Mouse (Mus musculus) forebrain, postnatal 0 days (tissue): ENCODE results near the gene Ppil1. TPM values are rescaled to one million over a fixed set of nuclear protein-coding genes. Genes with fewer than 3 reads are reported as not detected.
A peak's percentile ranks its signal among the peaks of the same experiment; 100 is the strongest.

Experiments used
- ATAC-seq: fragments of 200-750 bp; cut with Nextera tagmentation; 2 replicates; pipeline ENCODE4 v1.8.0; 2017; ENCODE audit warnings: mild to moderate bottlenecking, moderate library complexity
- DNase-seq: peaks from one replicate; pipeline ENCODE4 v3.0.0-alpha.2; 2015
- H3K27ac ChIP-seq: fragments of 300-500 bp; sonication (generic); 2 replicates; pipeline ENCODE4 v1.5.1; 2014; ENCODE audit warnings: low read depth, mild to moderate bottlenecking, antibody characterized with exemption, low read length, moderate library complexity, mixed read lengths
- H3K27me3 ChIP-seq: fragments of 300-500 bp; sonication (generic); 2 replicates; pipeline ENCODE4 v1.6.1; 2014; ENCODE audit warnings: mild to moderate bottlenecking, low read length, mixed read lengths; ENCODE audit not compliant: insufficient read depth
- H3K36me3 ChIP-seq: fragments of 300-500 bp; sonication (generic); 2 replicates; pipeline ENCODE4 v1.6.1; 2014; ENCODE audit warnings: mild to moderate bottlenecking, moderate library complexity; ENCODE audit not compliant: insufficient read depth
- H3K4me1 ChIP-seq: fragments of 300-500 bp; sonication (generic); 2 replicates; pipeline ENCODE4 v1.6.1; 2014; ENCODE audit warnings: antibody characterized with exemption; ENCODE audit not compliant: insufficient read depth
- H3K4me2 ChIP-seq: fragments of 300-500 bp; sonication (generic); 2 replicates; pipeline ENCODE4 v1.6.1; 2014; ENCODE audit warnings: low read depth, mild to moderate bottlenecking, moderate library complexity
- H3K4me3 ChIP-seq: fragments of 300-500 bp; sonication (generic); 2 replicates; pipeline ENCODE4 v1.5.1; 2014; ENCODE audit warnings: low read depth, low read length, mixed read lengths
- H3K9ac ChIP-seq: fragments of 300-500 bp; sonication (generic); 2 replicates; pipeline ENCODE4 v1.6.1; 2014; ENCODE audit warnings: mild to moderate bottlenecking
- H3K9me3 ChIP-seq: fragments of 300-500 bp; sonication (generic); 2 replicates; pipeline ENCODE4 v1.6.1; 2016; ENCODE audit warnings: low read length
- CTCF ChIP-seq: sonication (generic); IDR thresholded peaks from 2 replicates; pipeline ENCODE4 v1.5.1; 2016; ENCODE audit warnings: antibody characterized with exemption, control low read depth, low read depth
- WGBS: fragments of 180-500 bp; shearing (Covaris S2); extraction: QIAGEN DNeasy Blood & Tissue Kit; methylation state at CpG from one replicate; pipeline ENCODE4 v1.1.7; 2014; 5-methylcytosine and 5-hydroxymethylcytosine counted together
- polyA plus RNA-seq: library from polyadenylated mRNA; unstranded; fragments of >200 nt; fragmentation: Nextera tagmentation; extraction: Ambion mirVana; gene quantifications from 2 replicates; pipeline ENCODE4 v1.2.1, GENCODE M21; 2015
- total RNA-seq: library from RNA; depleted of rRNA; stranded (reverse); fragments of >200 nt; gene quantifications from 2 replicates; pipeline ENCODE4 v1.2.3, GENCODE M21; 2014

The Ppil1 gene
- total and polyA plus RNA-seq, 2 experiments from 2014 or later = 67.8 to 103 TPM

- WGBS = 88% methylated on average over 6 of the region's 6 CpGs
- Histone ChIP-seq H3K4me3 (no peak overlapping the region), H3K36me3 (peaks cover 69% of the 10 kb centered on the region), H3K27ac (no peak overlapping the region), H3K4me2 (no peak overlapping the region), H3K27me3 (no peaks in the 10 kb centered on the region), H3K9me3 (no peaks in the 10 kb centered on the region), H3K9ac (no peak overlapping the region), H3K4me1 (no peaks in the 10 kb centered on the region)
- ATAC-seq (no peak), DNase-seq (no peak)
- peak; percentile 22; the same call in 1 of the 2 replicates for TF ChIP-seq CTCF
Observed at GRCm38 (mm10) chr17:29297813-29298212, 33.8 kb upstream of the Ppil1 start.

GRCm38 (mm10) chr17:29297321-29297720 is 33.3 kb upstream of the Ppil1 start:
- no peak overlapping the region for H3K9ac ChIP-seq
- ATAC-seq (no peak), DNase-seq (no peak)
- no peaks in the 10 kb centered on the region for H3K27me3 ChIP-seq
- 86% methylated on average over 10 of the region's 10 CpGs for WGBS
- H3K4me3 ChIP-seq = no peak overlapping the region
- H3K4me1 ChIP-seq = no peaks in the 10 kb centered on the region
- no peak overlapping the region for H3K4me2 ChIP-seq
- peaks cover 70% of the 10 kb centered on the region for H3K36me3 ChIP-seq
- no peak for TF ChIP-seq CTCF
- H3K27ac ChIP-seq = no peak overlapping the region
- H3K9me3 ChIP-seq = no peaks in the 10 kb centered on the region

- 89% methylated on average over 5 of the region's 5 CpGs for WGBS
Observed at GRCm38 (mm10) chr17:29295835-29296234, 31.8 kb upstream of the Ppil1 start.

GRCm38 (mm10) chr17:29293807-29294605 is 30.0 kb upstream of the Ppil1 start:
- no peak for ATAC-seq
- H3K36me3 ChIP-seq = peaks cover 57% of the 10 kb centered on the region
- no peak for TF ChIP-seq CTCF

More at GRCm38 (mm10) chr17:29295835-29296234, 31.8 kb upstream of the Ppil1 start:
- Histone ChIP-seq H3K4me3 (no peak overlapping the region), H3K9me3 (no peaks in the 10 kb centered on the region), H3K4me2 (no peak overlapping the region), H3K9ac (no peak overlapping the region), H3K4me1 (no peaks in the 10 kb centered on the region), H3K27me3 (no peaks in the 10 kb centered on the region), H3K27ac (no peak overlapping the region), H3K36me3 (peaks cover 66% of the 10 kb centered on the region)
- DNase-seq (no peak), ATAC-seq (no peak)
- no peak for TF ChIP-seq CTCF

GRCm38 (mm10) chr17:29292996-29293395 is 29.0 kb upstream of the Ppil1 start:
- H3K27ac ChIP-seq = no peak overlapping the region
- DNase-seq = no peak

More at GRCm38 (mm10) chr17:29293807-29294605, 30.0 kb upstream of the Ppil1 start:
- Histone ChIP-seq H3K4me1 (no peaks in the 10 kb centered on the region), H3K9me3 (no peaks in the 10 kb centered on the region), H3K9ac (no peak overlapping the region), H3K4me2 (no peak overlapping the region), H3K27me3 (no peaks in the 10 kb centered on the region), H3K4me3 (no peak overlapping the region), H3K27ac (no peak overlapping the region)
- 84% methylated on average over 9 of the region's 9 CpGs for WGBS
- DNase-seq = no peak

GRCm38 (mm10) chr17:29291793-29292192 is 27.8 kb upstream of the Ppil1 start:
- no peaks in the 10 kb centered on the region for H3K4me1 ChIP-seq
- H3K9ac ChIP-seq = no peak overlapping the region
- 86% methylated on average over 7 of the region's 7 CpGs for WGBS
- no peak overlapping the region for H3K27ac ChIP-seq
- no peaks in the 10 kb centered on the region for H3K27me3 ChIP-seq
- H3K4me3 ChIP-seq = no peak overlapping the region
- ATAC-seq = no peak
- no peaks in the 10 kb centered on the region for H3K9me3 ChIP-seq
- no peak for DNase-seq
- peaks cover 48% of the 10 kb centered on the region for H3K36me3 ChIP-seq
- no peak overlapping the region for H3K4me2 ChIP-seq
- TF ChIP-seq CTCF = no peak

More at GRCm38 (mm10) chr17:29292996-29293395, 29.0 kb upstream of the Ppil1 start:
- Histone ChIP-seq H3K4me3 (no peak overlapping the region), H3K9ac (no peak overlapping the region), H3K9me3 (no peaks in the 10 kb centered on the region), H3K4me2 (no peak overlapping the region), H3K4me1 (no peaks in the 10 kb centered on the region), H3K36me3 (peaks cover 54% of the 10 kb centered on the region), H3K27me3 (no peaks in the 10 kb centered on the region)
- 94% methylated on average over 3 of the region's 3 CpGs for WGBS
- ATAC-seq = no peak
- no peak for TF ChIP-seq CTCF

- H3K36me3 ChIP-seq = peaks cover 42% of the 10 kb centered on the region
- no peak overlapping the region for H3K9ac ChIP-seq
- no peak for TF ChIP-seq CTCF
- H3K27me3 ChIP-seq = no peaks in the 10 kb centered on the region
- peak; percentile 45 for DNase-seq
- H3K9me3 ChIP-seq = no peaks in the 10 kb centered on the region
- peak; percentile 82 for ATAC-seq
- no peak overlapping the region for H3K4me2 ChIP-seq
- 0 out of 2 replicates have a peak overlapping the region, but pooled peaks have one; percentile 10 for H3K27ac ChIP-seq
- H3K4me1 ChIP-seq = no peaks in the 10 kb centered on the region
- 20% methylated on average over 21 of the region's 21 CpGs for WGBS
- H3K4me3 ChIP-seq = no peak overlapping the region
Observed at GRCm38 (mm10) chr17:29282216-29282952, 18.4 kb upstream of the Ppil1 start.
